Mouse (Mus musculus): ENCODE measurements around the gene Slc23a2.

DNA sequence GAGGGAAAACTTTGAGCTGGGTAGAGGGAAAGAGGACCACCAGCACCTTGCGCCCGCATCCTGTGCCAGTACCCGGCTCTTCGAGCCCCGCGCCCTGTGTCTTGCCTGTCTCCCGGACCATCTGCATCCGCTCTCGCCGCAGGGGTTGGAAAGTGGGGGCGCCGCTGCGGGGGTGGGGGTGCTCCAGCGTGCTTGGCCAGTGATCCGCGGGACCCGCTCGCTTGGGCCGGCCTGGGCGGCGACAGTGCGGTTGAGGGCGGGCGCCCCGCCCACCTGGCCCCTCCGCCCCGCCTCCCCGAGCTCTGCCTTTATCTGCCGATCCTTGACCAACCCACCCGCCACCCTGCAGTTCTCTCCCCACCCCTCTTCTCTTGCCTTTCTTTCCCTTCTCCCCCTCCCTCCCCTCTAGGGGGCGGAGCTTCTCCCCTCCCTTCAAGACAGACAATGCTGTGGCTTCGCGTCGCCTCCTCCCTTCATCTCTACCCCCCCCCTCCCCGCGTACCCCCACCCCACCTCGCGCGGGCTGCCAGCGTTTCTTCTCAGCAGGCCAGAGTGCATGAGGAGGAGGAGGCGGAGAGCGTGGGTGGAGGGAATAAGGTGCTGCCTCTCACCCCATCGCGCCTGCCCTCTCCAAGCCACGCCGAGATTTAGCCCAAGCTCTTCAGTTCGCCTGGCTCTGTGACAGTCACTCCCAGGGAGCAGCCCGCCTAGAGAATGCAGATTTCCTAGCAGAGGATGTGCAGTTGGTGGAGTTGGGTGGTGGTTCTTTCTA is 115.1 kb downstream of the Slc23a2 start, which contains the start of gene Rassf2:
- TF ChIP-seq POLR2A (IDR thresholded peaks at IDR 0.05; ENCODE audit: low read depth, low read length) (peak; percentile 18; the same call in 1 of the 2 replicates), CTCF (IDR thresholded peaks at IDR 0.05; ENCODE audit: borderline replicate concordance, insufficient read depth, low read length) (no peak)

All from embryonic fibroblast, embryonic 13.5 days (primary cell).